Mouse (Mus musculus) C2C12 (cell line): ENCODE results near the gene Olfr49.

ENCODE experiments used
- CEBPB ChIP-seq: IDR thresholded peaks from one replicate; pipeline ENCODE4 v1.6.1; 2011; ENCODE audit warnings: low read depth, mild to moderate bottlenecking, control low read depth, moderate library complexity
- CTCF ChIP-seq: IDR thresholded peaks from one replicate; pipeline ENCODE4 v1.5.1; 2011; ENCODE audit not compliant: control insufficient read depth, insufficient read depth, insufficient read length
- MYOG ChIP-seq: IDR thresholded peaks from one replicate; pipeline ENCODE4 v1.6.1; 2011; ENCODE audit not compliant: control insufficient read depth, insufficient read length; ENCODE audit errors: extremely low read depth
- USF1 ChIP-seq: IDR thresholded peaks from one replicate; pipeline ENCODE4 v1.6.1; 2011; ENCODE audit warnings: low read depth, mild to moderate bottlenecking, control low read depth, moderate library complexity

GRCm38 (mm10) chr14:54261386-54261785 is 23.4 kb downstream of the Olfr49 start:
- TF ChIP-seq CTCF (no peak), MYOG (no peak), USF1 (no peak), CEBPB (no peak)
